Mouse (Mus musculus) spleen, adult 2 months (tissue): ENCODE measurements around the gene Pmf1. TPM values are rescaled to one million over a fixed set of nuclear protein-coding genes. Genes with fewer than 3 reads are reported as not detected.

Source experiments
- DNase-seq, 2 experiments: peaks; one replicate each; pipeline versions ENCODE4 v3.0.0 to v3.0.0-alpha.2; 2012 to 2021; ENCODE audit warnings: low spot score in 2 of 2, low read depth in 1 of 2
- H3K27ac ChIP-seq: fragments of 200-500 bp; 2 replicates; pipeline ENCODE4 v1.5.1; 2012; ENCODE audit warnings: low read length, inconsistent platforms; ENCODE audit not compliant: insufficient read depth
- H3K27me3 ChIP-seq: fragments of 200-500 bp; 2 replicates; pipeline ENCODE4 v1.6.1; 2012; ENCODE audit warnings: mild to moderate bottlenecking, moderate library complexity, low read length, inconsistent platforms; ENCODE audit not compliant: control insufficient read depth, insufficient read depth
- H3K36me3 ChIP-seq: fragments of 200-500 bp; 2 replicates; pipeline ENCODE4 v1.6.1; 2012; ENCODE audit warnings: mild to moderate bottlenecking, low read length, inconsistent platforms; ENCODE audit not compliant: control insufficient read depth, insufficient read depth
- H3K4me1 ChIP-seq: fragments of 200-500 bp; 2 replicates; pipeline ENCODE4 v1.6.1; 2011; ENCODE audit warnings: inconsistent platforms; ENCODE audit not compliant: control insufficient read depth, insufficient read depth, insufficient read length
- H3K4me3 ChIP-seq: fragments of 200-500 bp; 2 replicates; pipeline ENCODE4 v1.5.1; 2011; ENCODE audit warnings: mild to moderate bottlenecking, inconsistent platforms; ENCODE audit not compliant: insufficient read depth, insufficient read length; ENCODE audit errors: extremely low read depth
- CTCF ChIP-seq: fragments of 200-500 bp; IDR thresholded peaks from 2 replicates; pipeline ENCODE4 v1.5.1; 2011; ENCODE audit warnings: mild to moderate bottlenecking, inconsistent platforms; ENCODE audit not compliant: insufficient read depth, insufficient read length, insufficient replicate concordance; ENCODE audit errors: extremely low read depth
- POLR2A ChIP-seq: fragments of 200-500 bp; IDR thresholded peaks from 2 replicates; pipeline ENCODE4 v1.6.1; 2011; ENCODE audit warnings: low read depth, low read length, inconsistent platforms
- WGBS: fragments of 180-500 bp; shearing (Covaris S2); methylation state at CpG from one replicate; pipeline ENCODE4 v1.1.7; 2018; 5-methylcytosine and 5-hydroxymethylcytosine counted together
- polyA plus RNA-seq: library from polyadenylated mRNA; depleted of rRNA; stranded (reverse); fragments of >200 nt; gene quantifications from 2 replicates; pipeline ENCODE4 v1.2.3, GENCODE M21; 2012; rRNA removed

The Pmf1 gene
- 67.6 and 105 TPM in 2 replicates for polyA plus RNA-seq

- peak; percentile 86 to 93 for DNase-seq
- TF ChIP-seq POLR2A, result peak; percentile 87
- no peak for TF ChIP-seq CTCF
- peaks cover 2% of the 10 kb centered on the region for H3K36me3 ChIP-seq
- H3K4me1 ChIP-seq, result peaks cover 1% of the 10 kb centered on the region; the same call in 1 of the 2 replicates
- peak within 1 kb of the TSS; percentile 90 for H3K4me3 ChIP-seq
- H3K27ac ChIP-seq, result peak within 1 kb of the TSS; percentile 98
- under 1% methylated on average over 53 of the region's 54 CpGs for WGBS
- no peaks in the 10 kb centered on the region for H3K27me3 ChIP-seq
These were observed at the start of gene Pmf1 for GRCm38 (mm10) chr3:88409741-88410644. Pmf1 (minus strand) TSS chr3:88410331.

- DNase-seq, result no peak
- no peaks in the 10 kb centered on the region for H3K27me3 ChIP-seq
- WGBS, result 24% methylated on average over 14 of the region's 14 CpGs
- no peak overlapping the region for H3K27ac ChIP-seq
- TF ChIP-seq CTCF (no peak), POLR2A (no peak)
- no peaks in the 10 kb centered on the region for H3K36me3 ChIP-seq
- peaks cover 16% of the 10 kb centered on the region; the same call in 1 of the 2 replicates for H3K4me1 ChIP-seq
- no peak overlapping the region for H3K4me3 ChIP-seq
These were observed 48.7 kb upstream of the Pmf1 start for GRCm38 (mm10) chr3:88458778-88459219.

- Histone ChIP-seq H3K27ac (no peak overlapping the region), H3K27me3 (no peaks in the 10 kb centered on the region), H3K4me1 (peaks cover 27% of the 10 kb centered on the region; the same call in 1 of the 2 replicates), H3K4me3 (no peak overlapping the region), H3K36me3 (no peaks in the 10 kb centered on the region)
- WGBS, result 76% methylated on average over 7 of the region's 7 CpGs
- no peak for DNase-seq
- no peak for TF ChIP-seq CTCF
- TF ChIP-seq POLR2A, result no peak
These were observed 46.8 kb upstream of the Pmf1 start for GRCm38 (mm10) chr3:88456746-88457532.

- no peaks in the 10 kb centered on the region for H3K27me3 ChIP-seq
- 91% methylated on average over 8 of the region's 8 CpGs for WGBS
- no peaks in the 10 kb centered on the region for H3K36me3 ChIP-seq
- H3K27ac ChIP-seq, result no peak overlapping the region
- H3K4me3 ChIP-seq, result no peak overlapping the region
- TF ChIP-seq POLR2A, result no peak
- TF ChIP-seq CTCF, result no peak
- no peak for DNase-seq
- H3K4me1 ChIP-seq, result peaks cover 27% of the 10 kb centered on the region; the same call in 1 of the 2 replicates
These were observed 46.2 kb upstream of the Pmf1 start for GRCm38 (mm10) chr3:88456313-88456712.

- Histone ChIP-seq H3K36me3 (no peaks in the 10 kb centered on the region), H3K4me3 (no peak overlapping the region), H3K4me1 (peaks cover 29% of the 10 kb centered on the region; the same call in 1 of the 2 replicates), H3K27ac (peak overlapping the region; percentile 89), H3K27me3 (no peaks in the 10 kb centered on the region)
- 76% methylated on average over 18 of the region's 18 CpGs for WGBS
- TF ChIP-seq POLR2A, result no peak
- no peak for TF ChIP-seq CTCF
- no peak for DNase-seq
These were observed 45.6 kb upstream of the Pmf1 start for GRCm38 (mm10) chr3:88455588-88456264.
